Mouse (Mus musculus) CH12F3 (cell line): Measurements from ENCODE around the gene Gga1.
"Not testable (repeated sequence)": the region's sequence is repeated elsewhere in the genome, so short reads cannot be mapped to it uniquely, and the experiment has no call there.

Experiments used
- in situ Hi-C: fragments of 300-500 bp; cut with MboI; formaldehyde crosslinking; loops from 2 replicates; pipeline ENCODE4 v1.14.3; 2020; ENCODE audit warnings: low sequenced_read_pairs

The Gga1 gene

DNA sequence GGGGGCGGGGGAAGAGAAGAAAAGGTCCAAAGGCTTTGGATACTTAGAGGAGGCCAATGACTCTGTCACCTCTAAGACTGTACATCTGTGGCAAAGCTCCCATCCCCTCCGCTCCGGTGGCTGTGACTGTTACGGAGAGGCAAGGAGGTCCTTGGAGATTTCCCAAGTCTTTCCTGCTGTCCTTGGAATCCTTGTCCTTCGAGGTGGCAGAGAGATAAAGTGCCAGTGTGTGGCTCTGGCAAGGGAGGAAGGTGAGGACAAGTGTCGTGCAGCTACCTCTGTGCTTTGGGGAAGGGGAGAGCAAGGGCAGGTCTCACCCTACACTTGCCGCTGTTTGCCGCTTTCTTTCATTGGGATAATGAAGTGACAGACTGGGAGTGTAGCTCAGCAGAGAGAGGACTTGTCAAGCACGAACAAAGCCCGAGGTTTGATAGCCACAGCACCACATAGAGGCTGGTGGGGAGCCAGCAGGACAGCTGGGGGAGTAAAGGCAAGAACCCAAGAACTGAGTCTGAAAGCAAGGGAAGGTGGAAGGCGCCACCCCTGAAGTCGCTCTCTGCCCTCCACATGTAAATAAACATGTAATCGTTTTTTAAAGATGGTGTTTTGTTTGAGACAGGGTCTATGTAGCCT, 3.1 kb upstream of the Gga1 start:
- in situ Hi-C loops: no loop called here

DNA sequence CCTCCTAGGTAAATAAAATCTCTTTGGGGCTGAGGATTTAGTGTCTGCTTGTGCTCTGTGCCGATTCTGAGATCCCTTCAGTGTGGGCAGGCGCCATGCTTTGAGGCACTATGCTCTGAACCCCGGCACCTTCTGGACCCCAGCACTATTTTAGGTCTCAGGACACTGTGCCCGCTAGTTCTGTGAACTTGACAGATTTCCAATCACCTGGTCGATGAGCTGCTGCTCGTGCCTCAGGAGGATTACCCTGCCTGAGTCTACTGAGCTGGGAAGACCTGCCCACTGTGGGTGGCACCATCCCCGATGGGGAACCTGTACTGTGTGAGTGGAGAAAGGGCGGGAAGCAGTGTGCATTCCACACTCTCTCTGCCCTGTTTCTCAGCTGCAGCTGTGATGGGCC, 2.0 kb upstream of the Gga1 start:
- in situ Hi-C loops: no loop called here

DNA sequence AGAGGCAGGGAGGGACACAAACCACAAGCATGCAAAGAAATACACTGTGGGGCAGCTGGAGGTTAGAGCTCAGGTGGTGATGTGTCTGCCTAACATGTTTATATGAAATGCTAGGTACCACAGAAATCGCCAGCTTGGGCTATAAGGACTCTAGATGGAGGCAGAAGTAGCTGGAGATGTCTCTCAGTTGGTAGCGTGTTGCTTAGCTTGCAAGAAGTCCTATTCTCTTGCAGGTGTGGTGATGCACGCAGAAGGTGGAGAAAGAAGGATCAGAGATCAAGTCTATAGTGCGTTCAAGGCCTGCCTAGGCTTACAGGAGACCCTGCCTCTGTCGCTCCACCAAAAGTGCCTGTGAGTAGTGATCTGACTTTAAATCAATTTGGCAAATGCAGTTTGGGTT, 1.5 kb upstream of the Gga1 start:
- in situ Hi-C loops: no loop called here

DNA sequence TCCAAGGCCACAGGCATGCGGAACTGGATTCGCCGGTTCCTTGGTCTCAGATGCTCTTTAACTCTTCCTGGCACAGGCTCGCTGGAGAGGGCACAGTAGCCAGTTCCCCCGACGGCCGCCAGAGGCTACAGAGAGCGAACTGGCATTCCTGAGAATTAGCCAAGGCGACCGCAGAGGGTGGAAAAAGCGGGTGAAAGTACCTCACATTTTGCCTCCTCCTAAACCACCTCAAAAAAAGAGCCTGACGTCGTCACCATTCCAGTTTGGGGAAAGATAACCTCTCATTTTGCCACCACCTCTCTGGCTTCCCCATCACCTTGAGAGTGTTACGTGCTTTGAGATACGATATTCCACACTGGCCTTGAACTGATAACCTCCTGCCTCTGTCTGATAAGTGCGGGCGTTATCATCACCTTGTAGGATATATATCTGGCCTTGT, 713 bp upstream of the Gga1 start:
- in situ Hi-C loops: no loop called here

- in situ Hi-C loops: no loop called here
Observed at GRCm38 (mm10) chr15:78877810-78878390, 910 bp downstream of the Gga1 start.

GRCm38 (mm10) chr15:78878792-78879516, 2.0 kb downstream of the Gga1 start:
- in situ Hi-C loops: not testable (repeated sequence)

DNA sequence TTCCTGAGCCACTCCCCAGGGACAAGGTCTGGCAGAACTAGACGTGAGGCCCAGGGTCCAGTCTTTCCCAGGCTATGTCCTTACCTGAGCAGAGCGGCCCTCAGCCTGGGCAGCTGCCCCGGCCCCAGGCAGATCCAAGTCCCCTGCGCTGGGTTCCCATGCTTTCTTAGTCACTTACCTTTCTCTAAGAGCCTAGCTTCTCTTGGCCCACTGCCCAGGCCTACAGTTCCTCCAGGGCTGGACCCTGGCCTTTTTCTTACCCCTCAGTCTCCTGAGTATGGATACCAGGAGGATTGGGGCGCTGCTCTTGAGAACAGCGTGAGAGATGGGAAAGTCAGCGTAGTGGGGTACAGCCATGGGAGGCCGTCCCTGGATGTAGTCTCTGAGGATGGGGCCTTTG, 3.4 kb downstream of the Gga1 start:
- in situ Hi-C loops: no loop called here

DNA sequence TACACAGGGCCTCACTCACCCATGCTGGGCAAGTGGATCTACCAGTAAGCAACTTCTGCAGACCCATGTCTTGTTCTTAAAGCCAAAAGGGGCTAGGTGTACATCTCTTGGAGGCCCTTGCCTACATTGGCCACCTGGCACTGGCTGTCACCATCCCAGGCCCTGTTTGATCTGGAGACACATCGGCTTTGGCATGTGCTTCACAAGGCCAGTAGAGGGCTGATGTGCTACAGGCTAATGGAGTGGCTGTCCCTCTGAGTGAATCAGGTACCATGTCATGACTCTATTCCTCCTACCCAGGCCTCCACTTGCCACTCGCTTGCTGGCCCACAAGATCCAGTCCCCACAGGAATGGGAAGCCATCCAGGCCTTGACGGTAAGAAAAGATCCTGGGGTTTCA, 4.8 kb downstream of the Gga1 start:
- in situ Hi-C loops: no loop called here

- in situ Hi-C loops: no loop called here
Observed at GRCm38 (mm10) chr15:78889401-78889853, 12.4 kb downstream of the Gga1 start.

GRCm38 (mm10) chr15:78892440-78892839, 15.4 kb downstream of the Gga1 start:
- in situ Hi-C loops: no loop called here

GRCm38 (mm10) chr15:78894726-78895125, 17.7 kb downstream of the Gga1 start:
- in situ Hi-C loops: no loop called here

DNA sequence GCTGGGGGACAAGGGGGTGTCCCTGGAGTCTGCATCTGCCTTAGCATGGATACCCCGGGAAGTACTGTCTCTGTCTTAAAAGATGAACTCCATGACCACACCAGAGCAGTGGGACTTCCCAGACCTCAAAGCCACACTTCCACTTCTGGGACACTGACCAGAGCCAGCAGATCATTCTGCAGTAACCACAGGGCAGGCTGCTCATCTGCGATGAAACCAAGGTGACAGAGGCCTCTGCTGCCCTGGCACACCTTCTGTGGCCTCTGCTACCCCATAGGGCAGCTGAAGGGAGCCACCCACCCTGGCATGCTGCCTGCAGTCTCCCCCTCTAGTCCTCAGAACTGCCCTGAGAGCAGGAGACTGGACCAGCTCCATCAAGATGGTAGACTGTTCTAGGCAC, 18.8 kb downstream of the Gga1 start:
- in situ Hi-C loops: no loop called here

GRCm38 (mm10) chr15:78896149-78896548, 19.2 kb downstream of the Gga1 start:
- in situ Hi-C loops: no loop called here

DNA sequence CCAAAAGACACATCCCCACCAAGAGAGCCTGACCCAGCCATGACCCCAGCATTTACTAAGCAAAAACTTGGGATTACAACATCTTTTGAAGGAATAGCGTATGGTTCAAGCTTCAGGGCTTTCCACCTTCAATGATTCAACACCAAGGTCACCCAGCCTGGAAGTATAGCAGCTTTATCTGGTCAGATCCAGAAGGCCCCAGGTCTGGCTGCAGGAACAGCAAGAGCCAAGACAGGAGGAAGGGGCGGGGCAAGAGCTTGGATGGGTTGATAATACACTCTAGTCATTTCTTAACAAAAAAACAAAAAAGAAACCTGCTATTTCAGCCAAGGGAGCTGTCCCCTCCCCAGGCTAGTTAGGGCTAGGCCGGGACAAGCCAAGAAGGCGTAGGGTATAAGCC, 20.5 kb downstream of the Gga1 start:
- in situ Hi-C loops: no loop called here

- in situ Hi-C loops: no loop called here
Observed at GRCm38 (mm10) chr15:78898507-78899001, 21.6 kb downstream of the Gga1 start.

DNA sequence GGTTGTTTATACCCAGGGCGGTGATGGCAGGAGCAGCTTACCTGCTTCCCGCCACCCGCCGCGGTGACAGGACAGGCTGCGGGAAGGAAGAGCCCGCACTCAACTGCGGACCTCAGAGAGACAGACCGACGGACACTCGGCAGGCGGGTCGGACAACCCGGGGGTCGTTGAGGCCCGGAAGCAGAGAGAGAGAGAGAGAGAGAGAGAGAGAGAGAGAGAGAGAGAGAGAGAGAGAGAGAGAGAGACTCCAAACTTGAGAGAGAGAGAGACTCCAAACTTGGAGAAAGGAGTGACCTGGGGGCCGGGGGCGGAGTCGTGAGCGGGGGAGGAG, 22.4 kb downstream of the Gga1 start, which contains the start of gene Gm49510:
TSS of gene Gm49510 (plus strand) at position 259 of the 331 bp plus-strand sequence.
- in situ Hi-C loops: no loop called here

GRCm38 (mm10) chr15:78899740-78900584, 23.0 kb downstream of the Gga1 start, which contains the start of gene Sh3bp1:
TSS of gene Sh3bp1 (plus strand) at chr15:78899768.
- in situ Hi-C loops: no loop called here

GRCm38 (mm10) chr15:78900585-78901421, 23.8 kb downstream of the Gga1 start:
- in situ Hi-C loops: no loop called here

DNA sequence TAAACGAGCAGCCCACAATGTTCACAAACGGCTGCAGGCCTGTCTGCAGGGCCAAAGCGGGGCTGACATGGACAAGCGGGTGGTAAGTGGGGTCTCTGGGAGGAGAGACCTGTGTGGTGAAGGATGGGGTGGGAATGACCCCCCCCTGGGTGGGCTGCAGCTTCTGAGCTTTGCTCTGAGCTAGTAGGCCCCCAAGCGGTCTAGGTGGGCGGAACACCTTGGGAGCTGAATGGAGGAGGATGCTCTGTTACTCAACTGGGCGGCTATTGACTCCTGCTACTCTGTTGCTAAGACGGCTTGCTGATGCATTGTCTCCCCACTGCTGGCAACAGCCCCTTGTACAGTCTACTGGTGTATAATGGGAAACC, 24.4 kb downstream of the Gga1 start:
- in situ Hi-C loops: no loop called here

GRCm38 (mm10) chr15:78903243-78903642, 26.3 kb downstream of the Gga1 start:
- in situ Hi-C loops: no loop called here
